8 mouse cellular contexts compared by ENCODE assay signal in genomic region chr9:47530544-47530921, GRCm38 (mm10). TPM values are rescaled to one million over a fixed set of nuclear protein-coding genes. Genes with fewer than 3 reads are reported as not detected.
DNase-seq lines count a peak whose midpoint lies in the region; ATAC-seq and TF ChIP-seq lines count a peak whose summit lies in the region.

No protein-coding gene starts in this region.

- H3K9me3 ChIP-seq in limb, embryonic 14.5 days (ENCODE audit: control insufficient read depth, low read length) = no peaks in the 10 kb centered on the region
- H3K9me3 ChIP-seq in stomach, embryonic 16.5 days (replicated peaks; ENCODE audit: control insufficient read depth, low read length) = no peaks in the 10 kb centered on the region

- WGBS in heart, adult 2 months = 1% methylated on average over 28 of the region's 30 CpGs
- 1% methylated on average over 26 of the region's 30 CpGs for WGBS in spleen, adult 2 months
- 0% methylated on average over 20 of the region's 30 CpGs for WGBS in limb, embryonic 14.5 days
- 0% methylated on average over 26 of the region's 30 CpGs for WGBS in stomach, embryonic 16.5 days

- H3K4me2 ChIP-seq in limb, embryonic 14.5 days (replicated peaks; ENCODE audit: low read depth, low read length, severe bottlenecking) = peak overlapping the region; percentile 96
- peak overlapping the region; percentile 97 for H3K4me2 ChIP-seq in stomach, embryonic 16.5 days (ENCODE audit: low read depth, low read length)

- peak overlapping the region; percentile 54 for H3K4me3 ChIP-seq in heart, adult 2 months
- peak overlapping the region; percentile 45 for H3K4me3 ChIP-seq in spleen, adult 2 months (ENCODE audit: extremely low read depth, insufficient read depth, insufficient read length)
- peak overlapping the region; percentile 61 for H3K4me3 ChIP-seq in limb, embryonic 14.5 days (replicated peaks; ENCODE audit: low read length)
- H3K4me3 ChIP-seq in stomach, embryonic 16.5 days (replicated peaks; ENCODE audit: low read length) = peak overlapping the region; percentile 79

- no peak for DNase-seq in heart, adult 2 months
- DNase-seq in heart, adult 18-20 months = no peak
- DNase-seq in spleen, adult 2 months (ENCODE audit: low read depth in 1 of 2, low spot score in 2 of 2) = no peak
- DNase-seq in spleen, adult 12 weeks (ENCODE audit: low spot score) = no peak
- no peak for DNase-seq in limb, embryonic 14.5 days (ENCODE audit: low spot score)
- no peak for DNase-seq in adrenal gland, adult 18-20 months (ENCODE audit: low spot score in 2 of 2)
- no peak for DNase-seq in testis, postnatal 14 days (ENCODE audit: low spot score)

- intact Hi-C loops in heart, adult 2 months (cut with DNase I) = loop anchor here (5.0 kb wide), 2 partner anchors 108 to 167 kb away; no protein-coding TSS in a partner anchor

- peak overlapping the region; percentile 47; the same call in 1 of the 2 replicates for H3K27ac ChIP-seq in heart, adult 2 months
- no peak overlapping the region for H3K27ac ChIP-seq in spleen, adult 2 months (ENCODE audit: insufficient read depth, low read length)
- peak overlapping the region; percentile 75 for H3K27ac ChIP-seq in limb, embryonic 14.5 days (replicated peaks; ENCODE audit: low read depth, low read length)
- no peak overlapping the region for H3K27ac ChIP-seq in stomach, embryonic 16.5 days (ENCODE audit: low read length)

- H3K9ac ChIP-seq in heart, adult 2 months (ENCODE audit: low read depth, low read length) = peak overlapping the region; percentile 22
- H3K9ac ChIP-seq in limb, embryonic 14.5 days (ENCODE audit: low read depth, low read length, severe bottlenecking) = peak overlapping the region; percentile 61
- peak overlapping the region; percentile 80 for H3K9ac ChIP-seq in stomach, embryonic 16.5 days (ENCODE audit: low read length)

- 0 out of 2 replicates have a peak, but pooled peaks cover 1% of the 10 kb centered on the region for H3K4me1 ChIP-seq in heart, adult 2 months (ENCODE audit: control insufficient read depth, insufficient read depth, low read length)
- H3K4me1 ChIP-seq in spleen, adult 2 months (ENCODE audit: control insufficient read depth, insufficient read depth, insufficient read length) = peaks cover 4% of the 10 kb centered on the region; the same call in 1 of the 2 replicates
- H3K4me1 ChIP-seq in limb, embryonic 14.5 days (ENCODE audit: control insufficient read depth, insufficient read depth, low read length) = peaks cover 16% of the 10 kb centered on the region
- peaks cover 11% of the 10 kb centered on the region; the same call in 1 of the 2 replicates for H3K4me1 ChIP-seq in stomach, embryonic 16.5 days (ENCODE audit: control insufficient read depth, insufficient read depth, low read length)

- TF ChIP-seq POLR2A in heart, adult 2 months (IDR thresholded peaks at IDR 0.05; ENCODE audit: insufficient read depth, low read depth, low read length) = no peak
- no peak for TF ChIP-seq POLR2A in spleen, adult 2 months (IDR thresholded peaks at IDR 0.05; ENCODE audit: low read depth, low read length)
- TF ChIP-seq POLR2A in limb, embryonic 14.5 days (IDR thresholded peaks at IDR 0.05; ENCODE audit: borderline replicate concordance, extremely low read depth, insufficient read depth, insufficient read length) = no peak

- no peak for TF ChIP-seq EP300 in heart, adult 2 months (IDR thresholded peaks at IDR 0.05; ENCODE audit: insufficient read depth, low read depth, low read length)

- H3K36me3 ChIP-seq in heart, adult 2 months (ENCODE audit: control insufficient read depth, insufficient read depth, low read length) = no peaks in the 10 kb centered on the region
- H3K36me3 ChIP-seq in spleen, adult 2 months (ENCODE audit: control insufficient read depth, insufficient read depth, low read length) = no peaks in the 10 kb centered on the region
- no peaks in the 10 kb centered on the region for H3K36me3 ChIP-seq in limb, embryonic 14.5 days (ENCODE audit: control insufficient read depth, insufficient read depth, low read length)
- H3K36me3 ChIP-seq in stomach, embryonic 16.5 days (ENCODE audit: control insufficient read depth, insufficient read depth, low read length) = no peaks in the 10 kb centered on the region

- peak; percentile 8; the same call in 1 of the 2 replicates for ATAC-seq in limb, embryonic 14.5 days (ENCODE audit: low FRiP score, low read depth)
- ATAC-seq in stomach, embryonic 16.5 days (ENCODE audit: insufficient read depth, low FRiP score) = peak; percentile 23; the same call in 1 of the 2 replicates

- no peaks in the 10 kb centered on the region for H3K79me2 ChIP-seq in heart, adult 2 months (replicated peaks; ENCODE audit: control insufficient read depth, insufficient read depth, low read length)

- peaks cover 7% of the 10 kb centered on the region; the same call in 1 of the 2 replicates for H3K27me3 ChIP-seq in heart, adult 2 months (ENCODE audit: control insufficient read depth, insufficient read depth, low read length)
- H3K27me3 ChIP-seq in spleen, adult 2 months (ENCODE audit: control insufficient read depth, insufficient read depth, low read length) = peaks cover 29% of the 10 kb centered on the region
- H3K27me3 ChIP-seq in limb, embryonic 14.5 days (ENCODE audit: control insufficient read depth, insufficient read depth, low read length) = peaks cover 11% of the 10 kb centered on the region
- H3K27me3 ChIP-seq in stomach, embryonic 16.5 days (ENCODE audit: control insufficient read depth, insufficient read depth, low read length) = peaks cover 6% of the 10 kb centered on the region

- TF ChIP-seq CTCF in heart, adult 2 months (IDR thresholded peaks at IDR 0.05) = no peak
- no peak for TF ChIP-seq CTCF in spleen, adult 2 months (IDR thresholded peaks at IDR 0.05; ENCODE audit: extremely low read depth, insufficient read depth, insufficient read length, insufficient replicate concordance)

RNA-seq across cellular contexts. Expression of gene Cadm1, which starts 0.6 kb away (rescaled TPM):
- 1 to 10 TPM; 1.6 to 2.4 TPM for total RNA-seq in heart, adult 2 months (2021)
- 2.6 and 3.3 TPM in 2 replicates for polyA plus RNA-seq in heart, adult 2 months (2012; rRNA removed)
- total RNA-seq in heart, adult 18-20 months (2021) = 1 to 10 TPM; 1.9 to 2.5 TPM
- 11.3 and 13.0 TPM in 2 replicates for polyA plus RNA-seq in spleen, adult 2 months (2012; rRNA removed)
- polyA plus RNA-seq in limb, embryonic 14.5 days (2012; rRNA removed) = 15.4 and 16.7 TPM in 2 replicates
- 37.5 and 46.2 TPM in 2 replicates for polyA plus RNA-seq in limb, embryonic 14.5 days (2014; fragmentation: Nextera tagmentation; extraction: Ambion mirVana)
- 41.3 and 44.8 TPM in 2 replicates for polyA plus RNA-seq in stomach, embryonic 16.5 days (2015; fragmentation: Nextera tagmentation; extraction: Ambion mirVana)
- 10 to 100 TPM; 37.1 to 45.5 TPM for total RNA-seq in adrenal gland, adult 18-20 months (2021)

Comparison
In these comparisons a context has a peak if more than half of its experiments do, and no peak if none do; other contexts are left out.
1. H3K27ac ChIP-seq: peak in heart, adult 2 months (single experiment) and limb, embryonic 14.5 days (single experiment); none in spleen, adult 2 months (single experiment) and stomach, embryonic 16.5 days (single experiment).
2. H3K9ac ChIP-seq: peak in every context shown above with its lines; median percentile 80 in stomach, embryonic 16.5 days; 61 in limb, embryonic 14.5 days; 22 in heart, adult 2 months.
3. Peak in every context shown above with its lines, with median percentiles within 50 percentile points of each other: H3K4me3 ChIP-seq.